Mouse (Mus musculus): Measurements from ENCODE around the gene Col27a1. TPM values are rescaled to one million over a fixed set of nuclear protein-coding genes. Genes with fewer than 3 reads are reported as not detected.

The Col27a1 gene
- total RNA-seq, 1 experiment, result 2.4 TPM

- in situ Hi-C loops (cut with MboI; ENCODE audit: low sequenced_read_pairs in 2 of 2, unreplicated experiment in 2 of 2), result no loop called here
- DNase-seq (ENCODE audit: low read depth, low spot score), result no peak
Observed at GRCm38 (mm10) chr4:63384262-63384661, 170.5 kb downstream of the Col27a1 start.

More at GRCm38 (mm10) chr4:63384262-63384661, 170.5 kb downstream of the Col27a1 start:
- TF ChIP-seq CHD2 (IDR thresholded peaks at IDR 0.05; ENCODE audit: low read depth, low read length) (no peak), HCFC1 (IDR thresholded peaks at IDR 0.05; ENCODE audit: borderline replicate concordance, insufficient read depth, low read length) (no peak), ZNF384 (IDR thresholded peaks at IDR 0.05; ENCODE audit: low read depth, low read length) (no peak), MAFK (IDR thresholded peaks at IDR 0.05; ENCODE audit: insufficient read depth, low read depth, low read length) (no peak), ZC3H11A (IDR thresholded peaks at IDR 0.05; ENCODE audit: borderline replicate concordance, low read depth, low read length) (no peak)
- no peaks in the 10 kb centered on the region; the same call in 1 of the 2 replicates for H3K36me3 ChIP-seq (ENCODE audit: control insufficient read depth, insufficient read depth, low read length, poor library complexity, severe bottlenecking)
- H3K9me3 ChIP-seq (ENCODE audit: control insufficient read depth, insufficient read depth, low read depth, low read length), result no peaks in the 10 kb centered on the region
- H3K27ac ChIP-seq (ENCODE audit: insufficient read depth, low read depth, low read length, poor library complexity, severe bottlenecking), result no peak overlapping the region
- H3K4me1 ChIP-seq (ENCODE audit: control insufficient read depth in 2 of 2, insufficient read depth in 2 of 2, low read length in 2 of 2, poor library complexity in 1 of 2), result peaks cover 0 to 4% of the 10 kb centered on the region in 2 experiments; a peak in 1 of 4 replicates
- no peak overlapping the region for H3K4me3 ChIP-seq (ENCODE audit: insufficient read depth in 1 of 2, low read depth in 1 of 2, low read length in 2 of 2, poor library complexity in 1 of 2, severe bottlenecking in 1 of 2)
- no peak overlapping the region for H3K9ac ChIP-seq (ENCODE audit: insufficient read depth, low read depth, low read length, poor library complexity, severe bottlenecking)

Other genes starting within 250 kb of the Col27a1 start
- gene Zfp618, start 248.4 kb upstream of the Col27a1 start, total RNA-seq (2012; rRNA removed), result 3.0 and 3.3 TPM in 2 replicates
- not detected in 2 replicates for gene Ambp, start 59.2 kb upstream of the Col27a1 start, total RNA-seq (2012; rRNA removed)
- not detected in 2 replicates for gene Kif12, start 41.9 kb upstream of the Col27a1 start, total RNA-seq (2012; rRNA removed)
- gene Orm1, start 130.6 kb downstream of the Col27a1 start, total RNA-seq (2012; rRNA removed), result not detected in 2 replicates
- gene Orm3, start 142.2 kb downstream of the Col27a1 start, total RNA-seq (2012; rRNA removed), result not detected in 2 replicates
- gene Orm2, start 148.4 kb downstream of the Col27a1 start, total RNA-seq (2012; rRNA removed), result not detected in 2 replicates
- gene Akna, start 189.3 kb downstream of the Col27a1 start, total RNA-seq (2012; rRNA removed), result 2.7 TPM in 2 replicates